Mouse (Mus musculus) kidney, embryonic 16.5 days (tissue): ENCODE measurements at regions not wholly inside any gene's neighbourhood (a gene's known extent, or its start where the extent isn't known, plus 50 kb on each side); places are given as distances from the start of the nearest gene placed in this dataset.

Experiments used
- ATAC-seq: fragments of 200-750 bp; cut with Nextera tagmentation; 2 replicates; pipeline ENCODE4 v1.8.0; 2017; ENCODE audit warnings: moderate TSS enrichment; ENCODE audit not compliant: low FRiP score, low TSS enrichment
- H3K27ac ChIP-seq: fragments of 300-500 bp; sonication (generic); 2 replicates; pipeline ENCODE4 v1.5.1; 2014; ENCODE audit warnings: low read length
- H3K27me3 ChIP-seq: fragments of 300-500 bp; sonication (generic); 2 replicates; pipeline ENCODE4 v1.6.1; 2014; ENCODE audit warnings: low read length, control low read depth, mixed read lengths; ENCODE audit not compliant: insufficient read depth
- H3K36me3 ChIP-seq: fragments of 300-500 bp; sonication (generic); 2 replicates; pipeline ENCODE4 v1.6.1; 2014; ENCODE audit warnings: low read length, control low read depth, mixed read lengths; ENCODE audit not compliant: insufficient read depth
- H3K4me1 ChIP-seq: fragments of 300-500 bp; sonication (generic); 2 replicates; pipeline ENCODE4 v1.6.1; 2014; ENCODE audit warnings: low read length, control low read depth, mixed read lengths; ENCODE audit not compliant: insufficient read depth
- H3K4me2 ChIP-seq: fragments of 300-500 bp; sonication (generic); replicated peaks from 2 replicates; pipeline ENCODE4 v1.6.1; 2014; ENCODE audit warnings: low read depth, low read length
- H3K4me3 ChIP-seq: fragments of 300-500 bp; sonication (generic); 2 replicates; pipeline ENCODE4 v1.5.1; 2014; ENCODE audit warnings: mild to moderate bottlenecking, low read length
- H3K9ac ChIP-seq: fragments of 300-500 bp; sonication (generic); replicated peaks from 2 replicates; pipeline ENCODE4 v1.6.1; 2014; ENCODE audit warnings: low read length
- H3K9me3 ChIP-seq: fragments of 300-500 bp; sonication (generic); 2 replicates; pipeline ENCODE4 v1.6.1; 2016; ENCODE audit warnings: low read length, control low read depth
- WGBS: fragments of 180-500 bp; shearing (Covaris S2); extraction: QIAGEN DNeasy Blood & Tissue Kit; methylation state at CpG from one replicate; pipeline ENCODE4 v1.1.7; 2014; 5-methylcytosine and 5-hydroxymethylcytosine counted together

DNA sequence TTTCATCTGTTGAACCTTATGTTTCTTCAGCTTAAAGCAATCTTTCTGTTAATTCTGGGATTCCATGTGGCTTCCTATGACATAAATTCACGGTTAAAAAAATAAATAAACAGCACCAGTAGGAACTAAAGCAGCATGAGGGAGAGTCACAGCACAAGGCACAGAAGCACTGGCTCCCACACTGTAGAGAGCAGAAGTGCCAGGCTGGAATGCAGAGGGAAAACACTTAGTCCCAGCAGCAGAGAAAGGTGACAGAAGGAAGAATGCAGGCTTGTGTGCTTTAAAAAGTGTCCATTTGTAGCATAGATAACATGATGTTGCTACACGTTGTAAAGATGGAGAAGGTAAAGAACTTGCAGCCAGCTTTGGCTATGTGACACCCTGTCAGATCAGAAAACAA is 62.1 kb upstream of the Ppp2r5a start:
- Histone ChIP-seq H3K4me3 (no peak overlapping the region), H3K27me3 (no peaks in the 10 kb centered on the region), H3K9ac (no peak overlapping the region), H3K27ac (no peak overlapping the region), H3K4me2 (no peak overlapping the region), H3K9me3 (no peaks in the 10 kb centered on the region), H3K36me3 (no peaks in the 10 kb centered on the region), H3K4me1 (peaks cover 17% of the 10 kb centered on the region)
- ATAC-seq: no peak
- WGBS: 42% methylated on average over 2 of the region's 2 CpGs

DNA sequence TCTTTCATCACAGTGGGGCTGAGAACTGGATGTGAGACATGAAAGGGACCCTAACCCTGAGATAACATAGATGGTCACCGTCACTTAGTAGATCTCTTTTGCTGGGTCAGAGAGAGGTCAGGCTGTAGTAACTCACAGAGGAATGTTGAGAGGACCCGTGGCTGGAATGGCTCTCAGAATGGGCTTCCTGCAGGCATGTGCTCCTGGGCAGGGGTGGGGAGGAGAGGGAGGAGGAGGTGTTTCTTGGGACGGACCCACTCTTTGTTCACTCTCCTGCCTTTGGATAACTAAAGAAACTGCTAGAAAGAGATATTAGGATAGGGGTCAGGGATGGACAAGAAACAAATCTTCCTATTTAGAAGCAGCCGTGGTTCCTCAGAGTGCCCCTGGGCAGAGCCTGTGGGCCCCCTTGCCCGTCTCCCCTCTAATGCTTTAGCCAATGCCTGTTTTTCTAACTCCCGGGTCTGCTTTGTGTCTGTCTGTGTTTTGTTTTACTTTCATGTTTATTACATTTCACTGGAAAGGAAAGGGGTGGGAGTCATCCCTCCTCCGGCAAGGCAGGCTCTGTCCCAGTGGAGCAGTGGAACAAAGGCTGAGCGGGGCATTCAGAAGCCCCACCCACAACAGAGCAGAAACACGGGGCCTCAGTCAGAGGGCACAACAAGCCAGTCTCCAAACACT is 58.9 kb upstream of the Ppp2r5a start:
- Histone ChIP-seq H3K9ac (peak overlapping the region; percentile 45; the same call in 1 of the 2 replicates), H3K4me2 (peak overlapping the region; percentile 37), H3K9me3 (no peaks in the 10 kb centered on the region), H3K4me3 (no peak overlapping the region), H3K4me1 (peaks cover 16% of the 10 kb centered on the region), H3K27ac (peak overlapping the region; percentile 74), H3K36me3 (no peaks in the 10 kb centered on the region), H3K27me3 (no peaks in the 10 kb centered on the region)
- peak; percentile 86 for ATAC-seq
- WGBS: 7% methylated on average over 9 of the region's 9 CpGs

DNA sequence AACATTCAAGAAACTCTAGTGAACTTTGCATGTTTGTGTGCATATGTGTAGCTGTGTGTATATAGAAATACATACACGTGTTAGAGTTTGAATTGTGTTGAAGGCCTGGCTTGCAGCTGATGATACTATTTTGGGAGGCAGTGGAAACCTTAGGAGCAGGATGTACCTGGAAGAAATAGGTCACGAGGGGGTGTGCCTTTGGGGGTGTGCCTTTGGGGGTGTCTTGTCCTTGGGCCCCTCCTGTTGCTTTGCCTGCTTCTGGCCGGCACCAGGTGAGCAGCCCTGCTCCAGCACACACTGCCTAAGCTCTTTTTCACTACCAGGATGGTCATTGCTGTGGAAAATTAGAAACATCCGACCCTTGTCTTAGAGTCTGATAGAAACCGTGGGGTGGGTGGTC is 56.0 kb upstream of the Ppp2r5a start:
- ATAC-seq: no peak
- Histone ChIP-seq H3K27me3 (no peaks in the 10 kb centered on the region), H3K36me3 (no peaks in the 10 kb centered on the region), H3K4me2 (no peak overlapping the region), H3K4me1 (peaks cover 25% of the 10 kb centered on the region), H3K4me3 (no peak overlapping the region), H3K9me3 (no peaks in the 10 kb centered on the region), H3K9ac (no peak overlapping the region), H3K27ac (no peak overlapping the region)
- 77% methylated on average over 5 of the region's 5 CpGs for WGBS

GRCm38 (mm10) chr1:191458292-191458691 is 55.2 kb upstream of the Ppp2r5a start:
- H3K4me3 ChIP-seq: no peak overlapping the region
- ATAC-seq: no peak
- H3K4me2 ChIP-seq: no peak overlapping the region
- H3K36me3 ChIP-seq: no peaks in the 10 kb centered on the region
- no peak overlapping the region for H3K9ac ChIP-seq
- H3K9me3 ChIP-seq: no peaks in the 10 kb centered on the region
- 75% methylated on average over 2 of the region's 2 CpGs for WGBS
- no peaks in the 10 kb centered on the region for H3K27me3 ChIP-seq
- H3K27ac ChIP-seq: no peak overlapping the region
- peaks cover 32% of the 10 kb centered on the region for H3K4me1 ChIP-seq

- Histone ChIP-seq H3K4me3 (no peak overlapping the region), H3K27me3 (no peaks in the 10 kb centered on the region), H3K36me3 (no peaks in the 10 kb centered on the region), H3K9me3 (no peaks in the 10 kb centered on the region), H3K4me1 (peaks cover 28% of the 10 kb centered on the region), H3K27ac (no peak overlapping the region), H3K9ac (no peak overlapping the region), H3K4me2 (no peak overlapping the region)
- no peak for ATAC-seq
- 46% methylated on average over 4 of the region's 4 CpGs for WGBS
Measured at GRCm38 (mm10) chr1:191457103-191457502, 54.0 kb upstream of the Ppp2r5a start.

DNA sequence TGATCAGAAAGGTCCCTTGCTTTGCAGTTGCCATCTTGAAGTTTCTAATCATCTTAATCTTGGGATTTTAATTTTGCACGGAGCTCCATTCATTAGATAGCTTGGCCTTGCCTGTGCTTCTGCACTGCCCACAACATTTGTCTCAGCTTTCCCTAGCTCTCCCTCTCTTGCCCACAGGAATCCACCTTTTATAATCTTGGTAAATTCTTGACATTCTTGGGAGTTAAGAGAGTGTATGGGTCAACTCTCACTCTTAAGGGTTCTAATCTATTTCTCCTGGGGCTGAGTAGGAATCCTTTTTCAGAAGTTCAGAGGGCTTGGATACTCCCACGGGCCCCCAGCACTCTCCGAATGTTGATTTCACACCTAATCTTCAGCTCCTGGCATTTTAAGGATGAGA is 51.5 kb upstream of the Ppp2r5a start:
- WGBS: 31% methylated on average over 3 of the region's 3 CpGs
- Histone ChIP-seq H3K4me3 (no peak overlapping the region), H3K4me2 (no peak overlapping the region), H3K9me3 (no peaks in the 10 kb centered on the region), H3K27me3 (no peaks in the 10 kb centered on the region), H3K9ac (no peak overlapping the region), H3K36me3 (no peaks in the 10 kb centered on the region), H3K4me1 (peaks cover 16% of the 10 kb centered on the region), H3K27ac (peak overlapping the region; percentile 9; the same call in 1 of the 2 replicates)
- peak; percentile 54; the same call in 1 of the 2 replicates for ATAC-seq

- 32% methylated on average over 3 of the region's 3 CpGs for WGBS
- no peaks in the 10 kb centered on the region for H3K27me3 ChIP-seq
- 0 out of 2 replicates have a peak overlapping the region, but pooled peaks have one; percentile 5 for H3K27ac ChIP-seq
- no peaks in the 10 kb centered on the region for H3K9me3 ChIP-seq
- no peak overlapping the region for H3K4me3 ChIP-seq
- ATAC-seq: no peak
- H3K36me3 ChIP-seq: no peaks in the 10 kb centered on the region
- H3K4me1 ChIP-seq: peaks cover 17% of the 10 kb centered on the region
- no peak overlapping the region for H3K9ac ChIP-seq
- no peak overlapping the region for H3K4me2 ChIP-seq
Measured at GRCm38 (mm10) chr1:191453589-191453988, 50.5 kb upstream of the Ppp2r5a start.
